Mouse (Mus musculus) liver, embryonic 12.5 days (tissue): Measurements from ENCODE around the gene Gphn. TPM values are rescaled to one million over a fixed set of nuclear protein-coding genes. Genes with fewer than 3 reads are reported as not detected.

Experiments used
- ATAC-seq: fragments of 200-750 bp; cut with Nextera tagmentation; 2 replicates; pipeline ENCODE4 v1.8.0; 2017; ENCODE audit warnings: moderate number of reproducible peaks, mild to moderate bottlenecking, moderate library complexity
- H3K27ac ChIP-seq: fragments of 300-500 bp; sonication (generic); 2 replicates; pipeline ENCODE4 v1.5.1; 2016; ENCODE audit warnings: mild to moderate bottlenecking
- H3K27me3 ChIP-seq: fragments of 300-500 bp; sonication (generic); replicated peaks from 2 replicates; pipeline ENCODE4 v1.6.1; 2016; ENCODE audit warnings: mild to moderate bottlenecking, moderate library complexity
- H3K36me3 ChIP-seq: fragments of 300-500 bp; sonication (generic); 2 replicates; pipeline ENCODE4 v1.6.1; 2016; ENCODE audit warnings: mild to moderate bottlenecking, moderate library complexity
- H3K4me1 ChIP-seq: fragments of 300-500 bp; sonication (generic); 2 replicates; pipeline ENCODE4 v1.6.1; 2016
- H3K4me2 ChIP-seq: fragments of 300-500 bp; sonication (generic); 2 replicates; pipeline ENCODE4 v1.6.1; 2016; ENCODE audit warnings: mild to moderate bottlenecking, moderate library complexity
- H3K4me3 ChIP-seq: fragments of 300-500 bp; sonication (generic); 2 replicates; pipeline ENCODE4 v1.5.1; 2016; ENCODE audit warnings: mild to moderate bottlenecking, moderate library complexity
- H3K9ac ChIP-seq: fragments of 300-500 bp; sonication (generic); 2 replicates; pipeline ENCODE4 v1.6.1; 2016; ENCODE audit warnings: mild to moderate bottlenecking, moderate library complexity
- H3K9me3 ChIP-seq: fragments of 300-500 bp; sonication (generic); replicated peaks from 2 replicates; pipeline ENCODE4 v1.6.1; 2016; ENCODE audit warnings: mild to moderate bottlenecking, moderate library complexity
- WGBS: fragments of 180-500 bp; shearing (Covaris S2); methylation state at CpG from one replicate; pipeline ENCODE4 v1.1.7; 2016; ENCODE audit not compliant: insufficient replicate concordance; 5-methylcytosine and 5-hydroxymethylcytosine counted together
- polyA plus RNA-seq: library from polyadenylated mRNA; unstranded; fragments of >200 nt; fragmentation: Nextera tagmentation; extraction: Ambion mirVana; gene quantifications from 2 replicates; pipeline ENCODE4 v1.2.1, GENCODE M21; 2016

Gphn gene
- polyA plus RNA-seq, 1 experiment from 2014 or later, result 7.0 TPM

DNA sequence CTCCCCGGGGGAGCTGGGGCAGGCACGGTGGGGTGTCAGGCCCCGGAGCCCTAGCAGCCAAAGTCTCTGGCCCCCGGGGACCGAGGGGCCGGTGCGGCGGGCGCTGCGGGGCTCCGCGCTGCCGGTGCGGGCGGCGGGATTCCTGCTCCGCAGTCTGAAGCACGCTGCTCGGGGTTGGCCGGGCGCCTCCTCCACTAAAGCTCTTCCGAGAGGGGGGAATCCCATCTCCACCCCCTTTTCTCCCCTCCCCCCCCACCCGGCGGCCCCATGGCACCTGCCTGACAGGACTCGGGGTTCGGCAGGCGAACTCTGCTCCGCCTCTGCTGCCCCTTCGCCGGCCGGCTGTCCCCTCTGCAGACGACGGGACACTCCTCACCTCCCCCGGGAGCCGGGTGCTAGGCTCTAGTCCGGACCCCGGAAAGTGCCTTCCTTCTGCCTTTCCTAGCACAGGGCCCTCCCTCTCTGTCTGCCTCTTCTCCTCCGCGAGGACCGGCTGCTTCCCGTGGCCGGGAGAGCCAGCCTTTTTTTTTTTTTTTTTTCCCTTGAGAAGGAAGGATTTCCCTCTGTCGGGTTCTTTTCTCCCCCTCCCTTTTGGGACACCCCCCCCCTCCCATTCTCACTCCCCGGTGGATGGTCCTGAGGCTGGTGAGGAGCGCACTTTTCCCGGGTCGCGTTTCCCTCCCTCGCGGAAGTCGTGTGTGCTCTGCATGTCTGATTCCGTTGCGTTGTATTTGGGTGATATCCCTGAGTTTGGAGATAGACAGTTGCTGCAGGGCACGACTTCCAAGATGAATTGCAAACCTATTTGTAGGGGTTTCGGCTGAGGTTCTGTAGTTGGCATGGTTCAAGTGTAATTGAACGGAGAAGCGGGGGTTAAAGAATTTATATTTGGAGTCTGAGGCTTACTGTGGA lies 1.1 kb downstream of the Gphn start:
- no peaks in the 10 kb centered on the region for H3K36me3 ChIP-seq
- peak; percentile 16; the same call in 1 of the 2 replicates for ATAC-seq
- H3K27me3 ChIP-seq, result no peaks in the 10 kb centered on the region
- H3K9ac ChIP-seq, result peak overlapping the region; percentile 89
- H3K27ac ChIP-seq, result peak overlapping the region; percentile 92
- peaks cover 14% of the 10 kb centered on the region for H3K4me1 ChIP-seq
- 1% methylated on average over 52 of the region's 57 CpGs for WGBS
- H3K4me2 ChIP-seq, result peak overlapping the region; percentile 95
- H3K4me3 ChIP-seq, result peak overlapping the region; percentile 87
- no peaks in the 10 kb centered on the region for H3K9me3 ChIP-seq

DNA sequence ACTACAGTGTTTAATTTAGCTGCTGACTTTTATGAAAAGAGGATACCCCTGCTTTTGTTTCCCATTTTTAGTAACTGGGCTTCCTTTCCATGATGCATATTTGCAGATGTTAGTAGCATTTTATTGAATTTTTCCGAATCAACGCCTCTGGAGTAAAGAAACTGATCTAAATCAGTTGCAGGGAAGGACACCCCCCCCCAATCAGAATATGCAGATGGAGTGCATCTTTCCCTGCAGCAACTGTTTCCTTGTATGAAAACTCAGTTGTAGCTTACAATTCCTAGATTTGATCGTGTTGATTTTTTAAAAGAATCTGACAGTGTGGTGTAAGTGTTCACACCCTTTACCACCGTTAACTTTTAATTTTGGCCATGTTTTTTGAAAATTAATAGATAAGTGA lies 2.0 kb downstream of the Gphn start:
- ATAC-seq, result no peak
- H3K9ac ChIP-seq, result no peak overlapping the region; the same call in 1 of the 2 replicates
- no peaks in the 10 kb centered on the region for H3K9me3 ChIP-seq
- H3K36me3 ChIP-seq, result no peaks in the 10 kb centered on the region
- H3K4me1 ChIP-seq, result peaks cover 14% of the 10 kb centered on the region
- H3K27me3 ChIP-seq, result no peaks in the 10 kb centered on the region
- WGBS, result 51% methylated on average over 4 of the region's 4 CpGs
- peak overlapping the region; percentile 87 for H3K4me3 ChIP-seq
- peak overlapping the region; percentile 95 for H3K4me2 ChIP-seq
- no peak overlapping the region for H3K27ac ChIP-seq

GRCm38 (mm10) chr12:78232560-78232959 lies 6.4 kb downstream of the Gphn start:
- no peaks in the 10 kb centered on the region for H3K9me3 ChIP-seq
- peaks cover 11% of the 10 kb centered on the region for H3K4me1 ChIP-seq
- no peaks in the 10 kb centered on the region for H3K36me3 ChIP-seq
- no peak overlapping the region for H3K9ac ChIP-seq
- ATAC-seq, result no peak
- no peak overlapping the region for H3K27ac ChIP-seq
- H3K27me3 ChIP-seq, result no peaks in the 10 kb centered on the region
- H3K4me3 ChIP-seq, result no peak overlapping the region
- H3K4me2 ChIP-seq, result no peak overlapping the region

- H3K27ac ChIP-seq, result no peak overlapping the region
- H3K27me3 ChIP-seq, result no peaks in the 10 kb centered on the region
- H3K4me3 ChIP-seq, result no peak overlapping the region
- H3K4me1 ChIP-seq, result no peaks in the 10 kb centered on the region
- no peak for ATAC-seq
- no peak overlapping the region for H3K4me2 ChIP-seq
- no peaks in the 10 kb centered on the region for H3K36me3 ChIP-seq
- H3K9me3 ChIP-seq, result no peaks in the 10 kb centered on the region
- no peak overlapping the region for H3K9ac ChIP-seq
- 55% methylated on average over 1 of the region's 1 CpGs for WGBS
These were observed 22.2 kb downstream of the Gphn start for GRCm38 (mm10) chr12:78248366-78248765.

- H3K4me3 ChIP-seq, result no peak overlapping the region
- H3K27ac ChIP-seq, result no peak overlapping the region
- H3K9ac ChIP-seq, result no peak overlapping the region
- H3K4me1 ChIP-seq, result no peaks in the 10 kb centered on the region
- H3K4me2 ChIP-seq, result no peak overlapping the region
- H3K9me3 ChIP-seq, result no peaks in the 10 kb centered on the region
- ATAC-seq, result no peak
- H3K27me3 ChIP-seq, result no peaks in the 10 kb centered on the region
- no peaks in the 10 kb centered on the region for H3K36me3 ChIP-seq
These were observed 23.0 kb downstream of the Gphn start for GRCm38 (mm10) chr12:78249151-78249550.

DNA sequence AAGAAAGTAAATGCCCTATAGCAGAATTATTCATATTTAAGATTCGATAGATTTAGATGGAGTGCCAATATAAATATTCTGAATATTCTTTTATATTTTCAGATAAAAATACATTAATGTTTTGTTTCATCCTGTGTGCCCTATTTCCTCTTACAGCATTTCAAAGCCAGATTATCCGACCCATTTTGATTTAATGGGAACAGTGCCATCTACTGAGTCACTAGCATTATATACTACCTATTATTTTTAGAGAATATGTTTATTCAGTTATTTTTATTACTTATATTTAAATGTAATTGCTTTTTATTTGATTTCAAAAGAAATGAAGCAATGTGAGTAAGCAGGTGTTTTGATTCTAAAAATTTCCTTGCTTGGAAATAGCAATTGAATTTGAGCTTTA lies 51.2 kb downstream of the Gphn start:
- H3K27ac ChIP-seq, result no peak overlapping the region
- no peaks in the 10 kb centered on the region for H3K4me1 ChIP-seq
- H3K9me3 ChIP-seq, result no peaks in the 10 kb centered on the region
- H3K36me3 ChIP-seq, result no peaks in the 10 kb centered on the region
- 68% methylated on average over 2 of the region's 2 CpGs for WGBS
- no peak for ATAC-seq
- H3K4me2 ChIP-seq, result no peak overlapping the region
- no peak overlapping the region for H3K9ac ChIP-seq
- H3K4me3 ChIP-seq, result no peak overlapping the region
- no peaks in the 10 kb centered on the region for H3K27me3 ChIP-seq

DNA sequence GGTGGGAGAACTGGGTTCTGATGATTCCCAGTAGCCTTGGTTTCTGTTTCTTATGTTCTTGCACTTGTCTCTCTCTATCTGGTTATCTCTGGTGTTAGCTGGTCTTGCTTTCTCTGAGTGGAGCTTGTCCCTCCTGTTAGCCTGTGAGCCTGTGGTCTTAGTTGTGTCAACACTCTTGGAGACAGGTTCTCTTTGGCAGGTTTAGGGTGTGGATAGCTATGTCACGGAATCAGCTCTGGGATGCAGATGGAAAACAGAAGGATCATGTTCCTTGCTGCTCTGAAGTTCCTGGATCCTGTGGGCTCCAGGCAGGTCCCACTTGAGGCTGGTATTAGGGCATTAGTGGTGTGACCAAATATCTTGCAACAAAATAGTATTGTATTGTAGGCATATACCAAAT lies 64.2 kb downstream of the Gphn start:
- H3K36me3 ChIP-seq, result no peaks in the 10 kb centered on the region
- no peaks in the 10 kb centered on the region for H3K9me3 ChIP-seq
- no peak for ATAC-seq
- WGBS, result 83% methylated on average over 1 of the region's 1 CpGs
- H3K27me3 ChIP-seq, result no peaks in the 10 kb centered on the region
- no peak overlapping the region for H3K4me2 ChIP-seq
- H3K4me1 ChIP-seq, result no peaks in the 10 kb centered on the region
- no peak overlapping the region for H3K9ac ChIP-seq
- H3K27ac ChIP-seq, result no peak overlapping the region
- H3K4me3 ChIP-seq, result no peak overlapping the region

- H3K4me2 ChIP-seq, result no peak overlapping the region
- H3K9ac ChIP-seq, result no peak overlapping the region
- H3K27me3 ChIP-seq, result no peaks in the 10 kb centered on the region
- no peak overlapping the region for H3K4me3 ChIP-seq
- no peaks in the 10 kb centered on the region for H3K36me3 ChIP-seq
- H3K27ac ChIP-seq, result no peak overlapping the region
- no peaks in the 10 kb centered on the region for H3K9me3 ChIP-seq
- WGBS, result 50% methylated on average over 1 of the region's 1 CpGs
- no peaks in the 10 kb centered on the region for H3K4me1 ChIP-seq
- ATAC-seq, result no peak
These were observed 72.7 kb downstream of the Gphn start for GRCm38 (mm10) chr12:78298824-78299398.

GRCm38 (mm10) chr12:78315106-78315505 lies 88.9 kb downstream of the Gphn start:
- H3K27ac ChIP-seq, result no peak overlapping the region
- no peak overlapping the region for H3K4me3 ChIP-seq
- H3K9ac ChIP-seq, result no peak overlapping the region
- H3K27me3 ChIP-seq, result no peaks in the 10 kb centered on the region
- no peak for ATAC-seq
- H3K4me1 ChIP-seq, result no peaks in the 10 kb centered on the region
- no peaks in the 10 kb centered on the region for H3K9me3 ChIP-seq
- no peaks in the 10 kb centered on the region for H3K36me3 ChIP-seq
- H3K4me2 ChIP-seq, result no peak overlapping the region

GRCm38 (mm10) chr12:78327946-78328345 lies 101.8 kb downstream of the Gphn start:
- Histone ChIP-seq H3K9me3 (no peaks in the 10 kb centered on the region), H3K4me1 (peaks cover 10% of the 10 kb centered on the region), H3K4me3 (no peak overlapping the region), H3K9ac (no peak overlapping the region), H3K27me3 (no peaks in the 10 kb centered on the region), H3K27ac (no peak overlapping the region), H3K4me2 (peak overlapping the region; percentile 18; the same call in 1 of the 2 replicates), H3K36me3 (no peaks in the 10 kb centered on the region)
- peak; percentile 97 for ATAC-seq
- WGBS, result 48% methylated on average over 4 of the region's 4 CpGs

GRCm38 (mm10) chr12:78332107-78332506 lies 105.9 kb downstream of the Gphn start:
- Histone ChIP-seq H3K27ac (no peak overlapping the region), H3K4me2 (no peak overlapping the region), H3K9ac (no peak overlapping the region), H3K27me3 (no peaks in the 10 kb centered on the region), H3K4me3 (no peak overlapping the region), H3K9me3 (no peaks in the 10 kb centered on the region), H3K4me1 (peaks cover 10% of the 10 kb centered on the region), H3K36me3 (no peaks in the 10 kb centered on the region)
- WGBS, result 70% methylated on average over 3 of the region's 3 CpGs
- ATAC-seq, result no peak

- Histone ChIP-seq H3K9me3 (no peaks in the 10 kb centered on the region), H3K27ac (no peak overlapping the region), H3K27me3 (no peaks in the 10 kb centered on the region), H3K9ac (no peak overlapping the region), H3K4me3 (no peak overlapping the region), H3K4me1 (no peaks in the 10 kb centered on the region), H3K4me2 (no peak overlapping the region), H3K36me3 (no peaks in the 10 kb centered on the region)
- WGBS, result 32% methylated on average over 2 of the region's 2 CpGs
- ATAC-seq, result no peak
These were observed 130.3 kb downstream of the Gphn start for GRCm38 (mm10) chr12:78356472-78356871.

DNA sequence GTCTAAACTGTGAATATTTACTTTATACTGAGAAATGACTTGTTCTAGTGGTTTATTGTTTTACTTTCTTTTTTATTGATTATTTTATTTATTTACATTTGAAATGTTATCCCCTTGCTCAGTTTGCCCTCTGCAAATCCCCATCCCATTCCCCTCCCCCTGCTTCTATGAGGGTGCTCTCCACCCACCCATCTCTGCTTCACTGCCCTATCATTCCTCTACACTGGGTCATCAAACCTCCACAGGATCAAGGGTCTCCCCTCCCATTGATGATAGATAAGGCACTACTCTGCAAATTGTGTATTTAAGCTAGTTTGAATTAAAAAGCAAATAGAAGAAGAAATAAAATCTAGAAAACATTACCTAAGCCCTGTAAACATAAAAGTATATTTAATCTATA lies 163.1 kb downstream of the Gphn start:
- H3K27me3 ChIP-seq, result no peaks in the 10 kb centered on the region
- H3K9ac ChIP-seq, result no peak overlapping the region
- no peak overlapping the region for H3K27ac ChIP-seq
- peak; percentile 76 for ATAC-seq
- H3K36me3 ChIP-seq, result no peaks in the 10 kb centered on the region
- H3K4me1 ChIP-seq, result peaks cover 9% of the 10 kb centered on the region
- H3K9me3 ChIP-seq, result no peaks in the 10 kb centered on the region
- no peak overlapping the region for H3K4me3 ChIP-seq
- no peak overlapping the region for H3K4me2 ChIP-seq
